Mouse (Mus musculus) hindbrain, embryonic 13.5 days (tissue): Measurements from ENCODE around the gene Tmem37. TPM values are rescaled to one million over a fixed set of nuclear protein-coding genes. Genes with fewer than 3 reads are reported as not detected.

Source experiments
- ATAC-seq: fragments of 200-750 bp; cut with Nextera tagmentation; 2 replicates; pipeline ENCODE4 v1.8.0; 2017; ENCODE audit warnings: moderate TSS enrichment; ENCODE audit not compliant: low FRiP score
- H3K27ac ChIP-seq: fragments of 300-500 bp; sonication (generic); 2 replicates; pipeline ENCODE4 v1.5.1; 2015; ENCODE audit warnings: inconsistent platforms, mild to moderate bottlenecking, moderate library complexity
- H3K27me3 ChIP-seq: fragments of 300-500 bp; sonication (generic); 2 replicates; pipeline ENCODE4 v1.6.1; 2015; ENCODE audit warnings: mild to moderate bottlenecking, inconsistent platforms
- H3K36me3 ChIP-seq: fragments of 300-500 bp; sonication (generic); 2 replicates; pipeline ENCODE4 v1.6.1; 2015; ENCODE audit warnings: mild to moderate bottlenecking, inconsistent platforms
- H3K4me1 ChIP-seq: fragments of 300-500 bp; sonication (generic); replicated peaks from 2 replicates; pipeline ENCODE4 v1.6.1; 2015; ENCODE audit warnings: inconsistent platforms
- H3K4me2 ChIP-seq: fragments of 300-500 bp; sonication (generic); 2 replicates; pipeline ENCODE4 v1.6.1; 2015; ENCODE audit warnings: inconsistent platforms, mild to moderate bottlenecking, moderate library complexity
- H3K4me3 ChIP-seq: fragments of 300-500 bp; sonication (generic); 2 replicates; pipeline ENCODE4 v1.5.1; 2015; ENCODE audit warnings: mild to moderate bottlenecking, inconsistent platforms
- H3K9ac ChIP-seq: fragments of 300-500 bp; sonication (generic); 2 replicates; pipeline ENCODE4 v1.6.1; 2015; ENCODE audit warnings: mild to moderate bottlenecking, inconsistent platforms
- H3K9me3 ChIP-seq: fragments of 300-500 bp; sonication (generic); 2 replicates; pipeline ENCODE4 v1.6.1; 2016; ENCODE audit warnings: inconsistent platforms
- WGBS: fragments of 180-500 bp; shearing (Covaris S2); methylation state at CpG from one replicate; pipeline ENCODE4 v1.1.7; 2015; 5-methylcytosine and 5-hydroxymethylcytosine counted together
- polyA plus RNA-seq: library from polyadenylated mRNA; unstranded; fragments of >200 nt; fragmentation: Nextera tagmentation; extraction: Ambion mirVana; gene quantifications from 2 replicates; pipeline ENCODE4 v1.2.1, GENCODE M21; 2015

The Tmem37 gene
- polyA plus RNA-seq, 1 experiment from 2014 or later, result 8.0 TPM

DNA sequence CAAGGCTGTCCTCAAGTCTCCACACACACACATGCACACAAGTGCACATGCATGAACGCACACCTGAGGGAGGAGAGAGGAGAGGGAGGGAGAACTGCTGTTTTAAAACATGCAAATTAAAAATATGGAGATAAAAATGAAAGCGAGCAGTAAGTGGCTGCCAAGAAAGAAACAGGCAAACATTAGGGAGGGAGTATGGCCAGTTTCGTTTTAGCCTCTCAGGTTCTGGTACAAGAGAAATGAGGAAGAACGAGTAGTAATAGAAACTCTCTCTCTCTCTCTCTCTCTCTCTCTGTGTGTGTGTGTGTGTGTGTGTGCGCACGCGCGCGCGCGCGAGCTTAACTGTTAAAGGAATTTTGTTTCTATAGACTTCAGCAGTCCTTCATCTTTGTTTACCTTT is 54.4 kb downstream of the Tmem37 start:
- Histone ChIP-seq H3K36me3 (no peaks in the 10 kb centered on the region), H3K27ac (no peak overlapping the region; the same call in 1 of the 2 replicates), H3K4me1 (no peaks in the 10 kb centered on the region; the same call in 1 of the 2 replicates), H3K4me2 (no peak overlapping the region), H3K4me3 (no peak overlapping the region), H3K9me3 (no peaks in the 10 kb centered on the region), H3K27me3 (no peaks in the 10 kb centered on the region), H3K9ac (no peak overlapping the region)
- ATAC-seq, result no peak
- 93% methylated on average over 12 of the region's 12 CpGs for WGBS

GRCm38 (mm10) chr1:120018900-120019299 is 55.0 kb downstream of the Tmem37 start:
- no peaks in the 10 kb centered on the region; the same call in 1 of the 2 replicates for H3K4me1 ChIP-seq
- H3K4me3 ChIP-seq, result no peak overlapping the region
- no peaks in the 10 kb centered on the region for H3K36me3 ChIP-seq
- no peak overlapping the region for H3K4me2 ChIP-seq
- 0 out of 2 replicates have a peak, but pooled peaks have one; percentile 17 for ATAC-seq
- no peaks in the 10 kb centered on the region for H3K27me3 ChIP-seq
- no peak overlapping the region for H3K9ac ChIP-seq
- H3K9me3 ChIP-seq, result no peaks in the 10 kb centered on the region
- 62% methylated on average over 3 of the region's 3 CpGs for WGBS
- no peak overlapping the region; the same call in 1 of the 2 replicates for H3K27ac ChIP-seq

Other genes starting within 250 kb of the Tmem37 start
- gene Ptpn4, start 236.5 kb downstream of the Tmem37 start, polyA plus RNA-seq, result 11.4 and 12.1 TPM in 2 replicates
- gene Tmem177, start 160.9 kb downstream of the Tmem37 start, polyA plus RNA-seq, result 9.0 and 9.4 TPM in 2 replicates
- 0.45 and 0.49 TPM in 2 replicates for gene Cfap221, start 76.8 kb downstream of the Tmem37 start, polyA plus RNA-seq
- 0.71 and 1.0 TPM in 2 replicates for gene Sctr, start 67.2 kb downstream of the Tmem37 start, polyA plus RNA-seq
- gene Dbi, start 47.0 kb upstream of the Tmem37 start, polyA plus RNA-seq, result 1,104 and 1,361 TPM in 2 replicates
- gene 3110009E18Rik, start 47.1 kb upstream of the Tmem37 start, polyA plus RNA-seq, result 20.1 and 21.6 TPM in 2 replicates
- 1.9 and 2.2 TPM in 2 replicates for gene Steap3, start 198.6 kb upstream of the Tmem37 start, polyA plus RNA-seq